Mouse (Mus musculus) retina, postnatal 7 days (tissue): ENCODE data around the gene Nubp2.

Source experiments
- DNase-seq: peaks from one replicate; pipeline ENCODE4 v3.0.0-alpha.2; 2012; ENCODE audit warnings: low read depth, low spot score

Gene Nubp2

DNA sequence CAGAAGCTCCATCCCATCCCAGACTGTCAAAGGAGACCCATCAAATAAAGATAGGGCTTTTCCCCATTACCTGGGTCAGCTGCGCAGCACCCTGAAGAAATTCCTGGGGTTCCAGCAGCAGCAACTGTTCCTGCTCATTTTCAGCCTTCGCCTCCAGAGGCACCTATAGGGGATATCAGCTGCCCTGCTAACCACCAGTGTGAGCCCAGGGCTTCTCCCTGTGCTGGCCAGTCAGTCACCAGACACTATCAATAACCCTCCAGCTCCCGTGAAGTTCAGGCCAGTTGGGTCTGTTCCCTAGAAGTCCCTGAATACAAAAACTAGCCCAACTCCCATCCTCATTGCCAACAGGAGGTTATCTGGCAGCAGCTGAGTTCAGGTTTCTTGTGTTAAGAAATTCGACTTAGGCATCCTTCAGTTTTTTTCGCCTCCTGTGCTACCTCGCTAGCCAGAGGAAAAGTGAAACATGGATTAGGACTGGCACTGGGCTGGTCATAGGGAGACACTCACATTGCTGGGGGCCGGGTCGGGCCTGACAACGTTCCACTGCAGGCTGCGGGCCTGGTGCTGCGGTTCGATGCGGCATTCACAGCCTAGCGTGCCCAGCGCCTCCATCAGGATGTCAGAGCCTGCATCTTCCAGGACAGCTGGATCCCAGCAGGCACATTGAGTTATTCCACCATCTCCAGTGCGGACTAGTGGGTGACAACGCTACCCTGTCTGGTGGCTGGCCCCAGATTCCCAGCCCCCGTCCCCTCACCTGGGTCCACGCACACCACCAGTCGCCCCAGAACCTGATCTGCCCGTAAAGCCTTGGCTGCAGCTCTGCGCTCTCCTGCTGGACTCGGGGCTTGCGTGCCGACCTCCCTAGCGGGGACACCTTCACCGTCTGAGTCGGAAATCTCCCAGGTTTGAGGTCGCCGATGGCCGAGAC is 8.2 kb upstream of the Nubp2 start:
- DNase-seq = no peak

DNA sequence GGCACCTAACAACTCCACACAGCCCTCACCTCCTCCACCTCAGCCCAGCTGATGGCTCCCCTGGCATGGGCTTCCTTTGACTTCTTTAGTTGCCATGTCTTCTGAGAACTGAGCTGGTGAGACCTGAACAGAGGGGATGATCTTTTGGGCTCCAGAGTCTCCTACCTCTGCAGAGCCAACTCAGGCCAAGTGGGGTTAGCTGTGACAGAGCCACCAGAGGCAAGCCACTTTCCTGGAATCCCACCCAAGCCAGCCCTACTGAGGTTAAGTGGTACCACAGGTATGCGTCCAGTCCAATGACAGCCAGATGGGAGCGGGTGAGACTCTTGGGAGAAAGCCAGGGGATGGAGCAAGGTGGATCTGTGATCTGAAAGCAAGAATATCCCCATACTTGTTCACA is 7.1 kb upstream of the Nubp2 start:
- no peak for DNase-seq

GRCm38 (mm10) chr17:24892785-24893184 is 6.6 kb upstream of the Nubp2 start:
- no peak for DNase-seq

DNA sequence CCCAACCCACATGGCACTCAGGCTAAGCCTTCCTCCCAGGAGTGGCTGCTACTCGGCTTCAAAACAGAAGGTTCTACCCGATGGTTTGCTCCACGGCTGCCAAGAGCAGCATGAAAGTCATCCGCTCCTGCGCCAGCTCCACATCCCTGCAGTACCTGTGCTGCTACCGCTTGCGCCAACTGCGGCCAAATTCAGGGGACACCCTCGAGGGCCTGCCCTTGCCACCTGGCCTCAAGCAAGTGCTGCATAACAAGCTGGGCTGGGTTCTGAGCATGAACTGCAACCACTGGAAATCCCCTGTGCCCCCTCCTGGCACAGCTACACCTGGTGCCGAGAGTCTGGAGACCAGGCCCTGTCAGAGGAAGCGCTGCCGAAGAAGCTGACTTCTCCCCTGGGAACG is 5.2 kb upstream of the Nubp2 start:
- DNase-seq = no peak

- no peak for DNase-seq
These were observed 4.3 kb upstream of the Nubp2 start for GRCm38 (mm10) chr17:24890151-24891092.

DNA sequence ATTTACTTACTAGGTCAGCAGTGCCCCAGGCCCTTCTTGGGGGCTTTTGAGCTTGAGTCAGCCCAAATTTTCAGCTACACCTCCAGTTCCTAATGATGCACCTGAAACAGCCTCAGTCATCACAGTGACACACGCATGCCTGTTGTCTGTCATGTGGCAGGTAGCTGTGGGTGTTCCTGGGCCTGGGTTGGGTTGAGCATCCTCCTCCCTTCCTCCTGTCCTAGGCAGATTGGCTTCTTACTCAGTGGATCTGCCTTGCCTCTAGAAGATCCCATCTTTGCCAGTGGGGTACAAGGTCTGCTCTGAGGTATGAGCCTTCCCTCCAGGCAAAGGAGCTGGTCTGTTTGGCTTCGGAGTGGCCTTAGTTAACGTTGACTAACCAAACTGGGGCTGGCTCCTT is 2.7 kb upstream of the Nubp2 start:
- DNase-seq = no peak

- DNase-seq = no peak
These were observed 1.3 kb upstream of the Nubp2 start for GRCm38 (mm10) chr17:24887291-24888080.

DNA sequence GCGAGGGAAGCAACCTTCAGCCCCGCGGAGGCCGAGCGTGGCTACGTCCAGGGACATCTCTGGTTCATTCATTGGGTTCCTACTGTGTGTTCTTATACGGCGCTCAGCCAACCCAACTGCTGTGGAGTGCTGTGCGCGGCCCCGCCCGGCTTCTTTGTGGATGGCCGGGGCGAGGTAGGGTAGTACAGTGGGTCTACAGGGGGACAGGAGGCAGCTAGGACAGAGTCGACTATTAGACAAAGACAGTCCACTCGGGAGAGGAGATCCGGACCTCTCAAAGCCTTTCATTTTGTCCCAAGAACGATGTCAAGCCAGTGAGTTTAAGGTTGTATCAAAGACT is 753 bp upstream of the Nubp2 start:
- no peak for DNase-seq

- no peak for DNase-seq
These were observed 604 bp downstream of the Nubp2 start for GRCm38 (mm10) chr17:24885356-24886133.

DNA sequence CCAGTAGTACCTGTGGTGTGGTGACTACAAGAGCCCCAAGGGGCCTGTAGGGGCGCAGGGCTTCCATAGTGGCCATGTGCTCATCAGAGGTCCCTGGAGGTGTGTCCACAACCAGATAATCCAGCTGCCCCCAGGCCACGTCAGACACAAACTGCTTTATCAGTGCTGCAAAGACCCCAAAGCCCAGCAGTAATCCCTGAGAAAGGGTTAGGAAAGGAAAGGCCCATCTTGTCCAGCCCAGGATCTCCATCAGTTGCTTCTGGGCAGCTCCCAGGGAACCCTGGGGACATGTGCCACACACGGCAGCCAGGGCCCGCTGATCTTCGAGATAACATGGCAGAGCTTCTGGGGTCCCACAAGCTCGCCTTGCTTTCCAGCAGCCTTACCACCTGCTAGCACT is 1.8 kb downstream of the Nubp2 start:
- no peak for DNase-seq

GRCm38 (mm10) chr17:24881738-24882440 is 4.3 kb downstream of the Nubp2 start:
- no peak for DNase-seq

GRCm38 (mm10) chr17:24878531-24878930 is 7.6 kb downstream of the Nubp2 start:
- DNase-seq = no peak

- DNase-seq = no peak
These were observed 8.1 kb downstream of the Nubp2 start for GRCm38 (mm10) chr17:24878117-24878397.

GRCm38 (mm10) chr17:24877336-24878116 is 8.6 kb downstream of the Nubp2 start:
- DNase-seq = no peak

DNA sequence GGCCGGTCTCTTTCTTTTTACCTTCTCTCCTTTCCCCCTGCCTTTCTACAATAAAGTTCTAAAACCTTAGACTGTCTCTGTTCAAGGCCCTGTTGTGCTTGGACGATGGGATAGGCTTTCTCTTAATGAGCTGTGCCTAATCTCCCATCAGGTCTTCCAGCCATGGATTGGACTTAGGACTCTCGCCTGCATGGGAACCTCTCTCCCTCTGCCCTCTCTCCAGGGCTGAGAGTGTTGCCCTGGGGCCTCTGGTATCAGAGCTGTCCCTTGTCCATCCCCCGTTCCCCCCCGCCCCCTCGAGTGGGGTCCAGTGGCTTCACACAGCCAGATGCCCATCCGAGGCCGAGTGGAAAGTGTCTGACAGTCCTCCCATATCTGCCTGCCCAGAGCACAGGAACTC is 11.2 kb downstream of the Nubp2 start:
- DNase-seq = no peak

- no peak for DNase-seq
These were observed 11.8 kb downstream of the Nubp2 start for GRCm38 (mm10) chr17:24874405-24874745.

DNA sequence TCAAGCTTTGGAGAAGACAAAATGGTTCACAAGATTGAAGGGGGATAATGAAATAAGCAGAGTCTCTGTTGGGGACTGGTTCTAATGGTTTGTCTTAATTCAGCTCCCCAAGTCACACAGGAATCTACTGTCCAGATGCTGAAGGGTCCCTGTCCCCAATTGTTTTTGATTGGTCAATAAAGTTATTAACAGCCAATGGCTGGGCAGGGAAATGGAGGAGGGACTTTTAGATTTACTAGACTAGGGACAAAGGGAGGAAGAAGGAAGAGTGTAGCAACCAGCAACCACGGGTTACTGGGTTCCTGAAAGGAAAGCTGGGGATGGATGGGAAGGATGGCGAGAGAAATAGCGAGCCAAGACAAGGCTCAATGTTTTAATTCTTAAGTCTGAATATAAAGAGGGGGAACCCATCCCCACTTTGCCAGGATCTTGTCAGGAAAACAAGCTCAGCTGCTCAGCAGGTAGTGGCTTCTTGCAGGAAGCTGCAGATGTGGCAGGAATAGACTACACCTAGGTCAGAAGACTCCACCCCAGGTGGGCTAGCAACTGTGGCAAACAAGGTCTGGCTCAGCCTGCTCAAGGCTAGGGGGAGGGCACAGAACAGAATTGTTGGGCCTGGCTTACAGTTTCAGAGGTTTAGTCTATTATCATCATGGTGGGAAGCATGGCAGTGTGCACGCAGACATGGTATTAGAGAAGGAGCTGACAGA is 12.3 kb downstream of the Nubp2 start:
- DNase-seq = no peak

DNA sequence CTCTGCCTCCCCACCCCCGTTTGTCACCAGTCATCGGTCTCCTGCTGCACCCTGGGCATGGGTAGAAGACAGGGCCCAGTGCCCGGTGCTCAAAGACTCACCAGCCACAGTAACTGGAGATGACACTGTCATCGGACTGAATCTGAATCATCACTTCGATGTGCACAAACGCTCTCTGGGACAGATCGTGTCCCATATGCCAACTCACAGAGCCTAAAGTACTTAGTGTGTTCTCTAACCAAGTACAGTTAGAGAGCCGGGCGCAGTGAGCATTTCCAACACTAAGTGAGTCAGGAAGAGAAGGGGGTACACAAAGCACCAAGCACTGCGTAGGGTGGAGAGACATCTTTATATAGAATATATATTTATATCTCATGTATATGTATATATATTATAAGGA is 18.2 kb downstream of the Nubp2 start:
- no peak for DNase-seq

DNA sequence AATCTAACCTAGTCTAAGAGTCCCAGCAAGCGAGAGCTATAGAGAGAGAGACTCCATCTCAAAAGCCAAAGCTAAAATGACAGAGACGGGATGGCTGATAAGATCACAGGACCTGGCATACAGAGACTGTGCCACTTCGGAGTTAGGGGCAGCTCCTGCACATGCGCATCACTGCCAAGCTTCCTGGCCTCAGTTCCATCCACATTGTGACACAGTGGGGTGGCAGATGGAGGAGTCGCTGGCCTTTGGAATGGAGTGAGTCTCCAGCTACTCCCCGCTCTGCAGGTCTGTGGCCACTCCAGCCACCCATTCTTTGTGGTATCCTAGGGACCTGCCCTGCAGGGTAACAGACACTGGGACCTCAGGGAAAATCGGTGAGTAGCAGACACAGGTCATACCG is 20.4 kb downstream of the Nubp2 start, which contains the start of gene Igfals:
TSS of gene Igfals (plus strand) at position 222 of the 400 bp plus-strand sequence.
- no peak for DNase-seq
